Mouse (Mus musculus) T-helper 1 cell (primary cell): ENCODE data around the gene Slain2.
"Not testable (repeated sequence)": the region's sequence is repeated elsewhere in the genome, so short reads cannot be mapped to it uniquely, and the experiment has no call there.

Experiments used
- in situ Hi-C: fragments of 300-600 bp; cut with MboI, MseI; formaldehyde crosslinking; loops from one replicate; pipeline ENCODE4 v1.15.1; 2025; ENCODE audit warnings: high pct_unique_total_duplicates

The Slain2 gene

DNA sequence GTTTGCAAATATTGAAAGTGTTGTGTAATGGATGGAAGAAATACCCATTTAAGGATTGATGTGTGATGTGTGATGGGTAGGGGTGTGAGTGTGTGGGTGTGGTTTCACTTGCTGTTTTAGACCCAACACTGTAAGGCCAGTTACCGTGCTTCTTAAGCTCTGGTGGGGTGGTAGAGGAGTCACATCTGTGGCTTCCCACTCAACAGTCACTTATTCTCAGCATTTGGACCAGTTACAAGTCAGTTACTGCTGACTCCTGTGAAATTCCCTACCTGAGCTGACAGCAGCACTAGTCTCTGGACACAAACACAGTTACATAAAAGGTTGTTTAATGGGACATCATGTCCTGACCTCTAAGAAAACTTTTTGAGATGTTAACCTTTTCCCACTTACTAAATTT, 34.0 kb downstream of the Slain2 start:
- in situ Hi-C loops = no loop called here

DNA sequence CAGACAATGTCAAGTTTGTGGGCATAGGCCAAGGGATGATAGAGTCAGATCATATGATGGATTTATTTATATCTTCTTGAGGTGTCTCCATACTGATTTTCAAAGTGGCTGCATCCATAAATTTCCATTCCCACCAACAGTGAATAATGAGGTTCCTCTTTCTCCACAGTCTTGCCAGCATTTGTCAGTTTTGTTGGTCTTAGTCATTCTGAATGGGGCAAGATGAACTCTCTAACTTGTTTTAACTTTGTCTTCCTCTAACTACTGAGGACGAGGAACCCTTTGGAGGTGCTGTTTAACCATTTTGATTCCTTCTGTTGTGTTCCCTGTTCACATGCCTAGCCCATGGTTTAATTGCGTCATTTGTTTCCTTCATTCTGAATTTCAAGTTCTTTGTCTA, 36.1 kb downstream of the Slain2 start:
- in situ Hi-C loops = no loop called here

DNA sequence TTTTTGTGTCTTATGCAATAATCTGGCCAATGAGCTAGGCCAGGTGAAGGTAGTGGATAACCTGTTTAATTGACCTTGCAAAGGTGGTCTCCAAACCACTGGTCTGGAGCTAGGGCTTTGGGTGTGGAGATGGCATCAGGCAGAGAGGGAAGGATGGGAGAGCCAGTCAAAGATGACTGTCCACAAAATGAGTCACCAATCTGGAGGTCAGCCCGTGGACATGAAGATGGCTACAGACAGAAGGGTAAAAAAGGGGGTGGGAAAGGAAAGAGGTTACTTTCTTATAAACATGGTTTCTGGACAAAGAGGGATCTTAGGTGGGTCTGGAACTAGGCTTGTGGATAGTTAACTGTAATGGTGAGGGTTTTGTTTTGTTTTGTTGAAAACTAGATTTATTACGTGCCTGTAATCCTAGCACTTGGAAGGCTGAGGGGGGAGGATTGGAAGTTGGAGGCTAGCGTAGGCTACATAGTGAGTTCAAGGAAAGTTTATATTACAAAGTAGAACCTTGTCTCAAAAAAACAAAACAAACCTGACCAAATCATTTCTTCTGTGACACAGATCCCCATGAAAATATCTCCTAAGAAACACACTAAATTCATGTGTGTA, 40.0 kb downstream of the Slain2 start:
- in situ Hi-C loops = no loop called here

DNA sequence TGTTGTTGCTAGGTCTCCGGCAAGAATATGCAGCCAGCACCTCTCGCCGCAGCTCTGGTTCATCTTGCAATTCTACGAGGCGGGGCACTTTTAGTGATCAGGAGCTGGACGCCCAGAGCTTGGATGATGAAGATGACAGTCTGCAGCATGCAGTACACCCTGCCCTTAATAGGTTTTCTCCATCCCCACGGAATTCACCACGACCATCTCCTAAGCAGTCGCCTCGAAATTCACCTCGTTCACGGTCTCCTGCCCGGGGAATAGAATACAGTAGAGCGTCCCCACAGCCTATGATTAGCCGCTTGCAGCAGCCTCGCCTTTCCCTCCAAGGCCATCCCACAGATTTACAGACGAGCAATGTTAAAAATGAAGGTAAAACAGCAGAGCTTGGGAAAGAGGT, 43.2 kb downstream of the Slain2 start:
- in situ Hi-C loops = no loop called here

DNA sequence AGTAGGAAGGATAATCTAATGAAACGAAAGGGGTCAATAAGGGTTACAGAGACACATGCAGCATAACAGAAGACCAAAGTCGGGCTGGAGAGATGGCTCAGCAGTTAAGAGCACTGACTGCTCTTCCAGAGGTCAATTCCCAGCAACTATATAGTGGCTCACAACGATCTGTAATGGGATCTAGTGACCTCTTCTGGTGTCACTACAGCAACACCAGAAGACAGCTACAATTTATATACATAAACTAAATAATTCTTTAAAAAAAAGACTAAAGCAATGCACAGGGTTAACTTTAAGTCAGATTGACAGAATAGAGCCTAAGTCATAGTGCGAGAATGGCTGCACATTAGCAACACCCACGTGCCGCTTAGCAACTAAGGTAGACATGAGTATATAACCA, 46.0 kb downstream of the Slain2 start:
- in situ Hi-C loops = no loop called here

DNA sequence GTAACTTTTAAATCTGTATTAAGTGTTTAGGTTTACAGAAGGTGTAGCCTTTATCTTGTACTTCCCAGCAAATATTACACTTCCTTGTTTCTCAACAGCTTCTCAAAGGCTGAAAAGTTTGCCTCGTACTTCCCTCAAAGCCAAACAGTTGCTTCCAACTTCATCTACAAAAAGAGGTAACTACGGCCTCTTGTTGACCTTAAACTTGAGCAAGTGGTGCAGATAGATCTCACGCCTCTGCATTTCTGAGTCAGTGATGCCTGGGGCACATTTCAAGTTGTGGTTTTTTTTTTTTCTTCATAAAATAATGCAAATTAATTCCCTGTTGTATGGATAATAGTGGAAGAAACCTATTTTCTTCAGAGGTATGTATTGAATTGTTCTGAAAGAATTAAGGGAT, 51.6 kb downstream of the Slain2 start:
- in situ Hi-C loops = no loop called here

DNA sequence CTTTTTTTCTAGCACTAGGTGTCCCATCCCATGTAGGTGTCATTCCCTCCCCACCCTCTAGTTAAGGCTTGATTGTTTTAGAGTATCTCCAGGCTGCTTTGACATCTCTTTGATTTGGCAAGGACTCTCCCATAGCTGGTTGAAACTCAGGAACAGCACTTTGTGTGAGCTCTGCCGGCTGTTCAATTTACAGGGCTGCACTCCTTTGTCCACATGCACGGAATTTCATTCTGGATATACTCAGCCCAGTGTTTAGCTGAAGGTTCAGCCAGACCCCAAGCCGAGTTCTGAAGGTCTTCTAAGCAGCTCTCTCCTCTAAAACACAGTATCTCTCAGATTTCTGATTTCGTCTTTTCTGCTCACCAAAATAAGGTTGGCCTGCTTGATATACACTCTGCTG, 58.3 kb downstream of the Slain2 start:
- in situ Hi-C loops = no loop called here

DNA sequence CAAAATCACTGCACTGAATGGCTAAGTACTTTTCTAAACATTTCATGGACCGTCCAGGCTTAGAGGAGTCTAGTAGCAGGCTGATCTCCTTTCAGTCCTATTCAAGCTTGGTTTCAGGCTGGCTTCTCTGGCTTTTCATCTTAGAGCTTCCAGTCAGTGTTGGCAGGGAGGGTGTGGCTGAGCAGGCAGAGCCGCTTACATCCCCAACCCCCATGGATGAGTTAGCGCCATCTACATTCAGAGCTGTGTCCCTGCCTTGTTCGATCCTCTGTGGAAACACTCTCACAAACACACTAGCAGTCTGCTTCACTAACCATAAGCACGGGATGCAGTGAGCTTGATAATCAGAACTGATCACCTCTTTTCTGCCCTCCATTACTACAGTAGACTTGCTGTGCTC, 58.8 kb downstream of the Slain2 start:
- in situ Hi-C loops = no loop called here

DNA sequence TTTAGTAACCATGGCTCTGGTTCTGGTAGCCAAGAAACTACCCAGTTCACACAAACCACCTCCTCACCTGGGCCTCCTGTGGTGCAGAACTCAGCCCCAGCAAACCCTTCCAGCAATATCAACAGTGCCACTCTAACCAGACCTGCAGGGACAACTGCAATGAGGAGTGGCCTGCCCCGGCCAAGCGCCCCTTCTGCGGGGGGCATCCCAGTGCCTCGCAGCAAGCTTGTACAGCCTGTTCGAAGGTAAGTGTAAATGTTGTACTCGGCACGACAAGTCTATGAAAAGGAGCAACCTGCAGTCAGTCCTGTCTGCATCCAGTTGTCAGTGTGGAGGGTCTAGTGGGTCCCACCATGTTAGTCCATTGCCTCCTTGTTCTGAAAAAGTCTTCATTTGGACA, 60.5 kb downstream of the Slain2 start, which contains the start of gene Gm10135:
Gm10135 (minus strand) TSS at position 101 of the 400 bp plus-strand sequence.
- in situ Hi-C loops = no loop called here

DNA sequence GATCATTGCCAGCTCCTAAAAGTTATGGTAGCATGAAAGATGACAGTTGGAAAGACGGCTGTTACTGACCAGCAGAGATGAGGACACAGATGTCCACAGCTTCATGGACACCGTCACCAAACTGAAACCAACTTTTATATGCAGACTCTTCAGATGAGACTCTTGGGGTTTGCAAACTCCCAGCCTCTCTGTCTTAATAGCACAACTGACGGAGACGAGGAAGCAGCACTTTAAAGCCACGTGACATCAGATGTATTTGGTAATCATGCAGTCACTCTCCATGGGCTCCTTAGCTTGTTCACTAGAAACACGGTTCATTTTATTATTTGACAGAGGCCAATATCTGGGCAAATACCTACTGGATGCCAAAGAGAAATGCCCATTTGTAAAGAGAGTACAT, 61.9 kb downstream of the Slain2 start:
- in situ Hi-C loops = no loop called here

DNA sequence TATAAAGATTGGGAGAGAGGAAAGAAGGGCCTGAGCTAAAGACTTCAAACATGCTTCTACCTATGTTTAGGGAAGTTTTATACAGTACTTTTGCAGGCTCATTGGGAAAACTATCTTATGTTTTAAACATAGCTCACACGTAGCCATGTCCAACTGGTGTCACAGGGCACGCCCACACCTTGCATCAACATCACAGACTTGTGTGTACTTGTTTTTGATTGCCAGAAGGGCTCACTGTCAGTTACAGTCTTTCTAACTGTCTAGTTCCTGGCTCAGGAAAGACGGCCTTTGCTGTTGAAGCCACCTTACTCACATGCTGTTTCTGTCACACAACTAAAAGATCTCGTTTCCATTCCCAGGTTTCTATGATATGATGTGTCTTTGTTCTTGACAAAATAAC, 62.4 kb downstream of the Slain2 start:
- in situ Hi-C loops = no loop called here

DNA sequence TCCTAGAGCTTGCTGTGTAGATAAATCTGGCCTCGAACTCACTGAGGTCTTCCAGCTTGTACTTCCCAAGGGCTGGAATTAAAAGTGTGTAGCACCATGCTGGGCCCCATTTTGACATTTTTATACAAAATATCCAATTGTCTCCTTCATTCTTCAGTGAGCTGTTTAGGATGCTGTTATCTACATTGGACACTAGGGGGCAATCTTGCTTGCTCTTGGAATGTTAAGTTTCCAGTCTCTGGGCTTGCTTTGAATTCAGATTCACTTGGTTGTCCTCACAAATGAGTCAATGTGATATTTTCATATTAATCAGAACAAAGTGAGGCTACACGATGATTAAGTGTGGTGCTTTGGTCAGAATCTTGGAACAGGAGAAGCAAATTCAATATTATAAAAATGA, 70.0 kb downstream of the Slain2 start:
- in situ Hi-C loops = loop anchor here (10.0 kb wide), 1 partner anchor 401 kb away; no protein-coding TSS in a partner anchor

DNA sequence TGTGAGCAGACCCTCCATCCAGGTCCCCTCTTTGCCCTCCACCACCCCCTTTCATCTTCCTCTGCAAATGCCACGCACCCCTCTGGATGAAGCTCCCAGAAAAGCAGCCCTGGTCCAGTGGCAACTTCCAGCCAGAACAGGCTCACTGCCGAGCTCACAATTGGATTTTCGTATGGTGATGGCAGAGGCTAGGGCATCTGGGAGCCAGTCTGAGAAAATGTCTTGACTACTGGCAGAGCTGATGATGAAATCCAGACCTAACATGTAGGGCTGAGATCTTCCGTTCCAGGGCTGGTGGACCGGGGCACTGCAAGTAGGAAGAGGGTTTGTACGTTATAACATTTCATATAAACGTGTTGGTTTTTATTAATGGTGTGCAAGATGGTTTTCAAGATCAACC, 73.7 kb downstream of the Slain2 start:
- in situ Hi-C loops = loop anchor here (10.0 kb wide), 1 partner anchor 397 kb away; no protein-coding TSS in a partner anchor

DNA sequence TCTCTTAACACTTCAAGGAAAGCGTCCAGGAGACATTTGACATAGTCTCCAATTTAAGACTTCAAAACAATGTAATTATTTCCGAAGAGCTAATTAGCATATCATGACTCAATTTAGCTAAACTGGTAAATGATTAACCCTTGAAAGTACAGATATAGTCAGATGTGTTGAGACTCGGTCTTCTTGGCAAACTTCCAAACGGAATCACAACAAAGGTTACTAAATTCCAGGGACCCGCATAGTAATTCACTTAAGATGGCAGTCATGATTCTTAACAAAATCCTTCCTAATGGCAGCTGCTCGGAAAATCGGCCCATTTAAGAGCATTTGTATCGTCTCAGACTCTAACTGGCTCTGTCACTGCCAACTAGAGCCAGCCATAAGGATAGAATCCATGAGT, 75.7 kb downstream of the Slain2 start:
- in situ Hi-C loops = loop anchor here (10.0 kb wide), 1 partner anchor 395 kb away; no protein-coding TSS in a partner anchor

DNA sequence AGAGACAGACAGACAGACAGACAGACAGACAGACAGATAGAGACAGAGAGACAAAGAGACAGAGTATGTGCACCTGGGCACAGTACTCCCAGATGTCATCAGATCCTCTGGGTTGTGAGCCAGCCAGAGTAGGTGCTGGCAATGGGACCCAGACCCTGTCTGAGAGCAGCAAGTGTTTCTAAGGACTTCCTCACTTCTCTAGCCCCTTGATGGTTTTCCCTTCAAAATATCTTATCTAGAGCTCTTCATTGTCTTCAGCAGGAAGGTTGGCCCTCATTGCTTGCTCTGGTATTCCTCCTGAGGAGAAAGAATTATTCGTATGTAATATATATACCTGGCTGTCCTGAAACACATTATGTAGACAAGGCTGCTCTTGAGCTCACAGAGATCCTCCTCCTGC, 78.4 kb downstream of the Slain2 start:
- in situ Hi-C loops = no loop called here

DNA sequence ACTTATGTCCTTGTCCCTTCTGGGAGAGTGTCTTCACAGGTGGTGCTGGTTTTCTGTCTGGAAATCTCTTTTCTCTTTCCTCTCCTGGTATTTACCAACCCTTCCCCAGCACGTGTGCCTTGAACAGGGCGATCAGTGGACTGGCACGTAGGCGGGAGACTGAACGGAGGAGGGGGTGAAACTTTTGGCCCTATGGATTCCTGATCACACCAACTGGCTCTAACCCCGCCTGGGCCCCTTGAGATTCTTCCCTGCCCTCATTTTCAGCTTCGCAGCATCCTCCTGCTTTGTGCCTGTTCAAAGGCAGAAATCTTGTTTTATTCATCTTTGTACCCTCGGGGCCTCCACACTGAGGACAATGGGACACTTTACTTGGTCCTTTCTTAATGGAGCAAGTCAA, 80.3 kb downstream of the Slain2 start:
- in situ Hi-C loops = no loop called here

DNA sequence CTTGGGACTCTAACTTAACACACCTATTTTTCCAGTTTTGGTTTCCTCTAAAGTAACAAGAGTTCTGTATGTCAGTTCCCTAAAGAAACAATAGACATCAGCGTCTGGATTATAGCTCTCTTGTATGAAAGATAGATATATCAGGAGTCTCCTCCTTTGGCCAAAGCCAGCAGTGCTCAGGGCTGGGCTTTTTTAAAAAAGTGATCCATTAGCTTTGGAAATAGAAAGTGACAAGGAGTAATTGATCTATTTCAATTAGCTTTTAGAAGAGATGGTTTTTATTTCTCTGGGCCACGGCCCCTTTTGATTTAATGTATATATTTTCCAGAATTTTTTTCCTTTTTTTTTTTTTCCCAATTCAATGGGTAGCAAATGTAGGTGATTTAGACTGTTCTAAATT, 80.8 kb downstream of the Slain2 start:
- in situ Hi-C loops = no loop called here

DNA sequence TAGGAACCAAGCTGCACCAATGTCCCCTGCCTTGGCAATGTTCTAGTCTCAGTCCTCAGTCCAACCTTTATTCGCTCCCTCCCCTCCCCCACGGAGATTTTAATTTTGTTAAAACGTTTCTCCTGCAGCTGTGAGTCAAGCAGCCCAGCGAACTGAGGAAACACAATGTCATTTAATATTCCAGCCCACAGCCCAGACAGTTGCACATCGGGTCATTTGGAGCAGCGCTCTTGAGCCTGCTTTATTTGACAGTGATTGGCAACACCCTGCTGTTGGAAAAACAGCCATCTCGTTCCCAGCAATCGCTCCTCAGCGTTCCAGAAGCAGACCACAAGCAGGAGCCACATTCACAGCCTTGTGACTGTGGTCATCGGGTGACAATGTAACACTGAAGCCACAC, 81.3 kb downstream of the Slain2 start:
- in situ Hi-C loops = no loop called here

DNA sequence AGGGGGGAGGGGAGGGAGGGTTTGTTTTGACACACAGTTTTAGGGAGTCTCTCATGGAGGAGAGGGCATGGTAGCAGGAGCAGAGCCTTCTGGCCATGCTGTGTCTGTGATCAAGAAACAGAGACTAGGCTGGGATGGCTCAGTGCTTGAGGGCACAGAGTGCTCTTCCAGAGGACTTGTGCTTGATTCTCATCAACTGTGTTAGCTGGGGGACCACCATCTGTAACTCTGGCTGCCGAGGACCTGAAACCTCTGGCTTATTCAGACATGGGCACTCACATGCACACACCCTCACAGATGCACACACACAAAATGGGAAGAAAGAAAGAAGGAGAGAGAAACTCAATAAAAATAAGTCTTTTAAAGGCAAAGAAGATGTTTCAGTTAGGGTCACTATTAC, 84.4 kb downstream of the Slain2 start:
- in situ Hi-C loops = not testable (repeated sequence)

DNA sequence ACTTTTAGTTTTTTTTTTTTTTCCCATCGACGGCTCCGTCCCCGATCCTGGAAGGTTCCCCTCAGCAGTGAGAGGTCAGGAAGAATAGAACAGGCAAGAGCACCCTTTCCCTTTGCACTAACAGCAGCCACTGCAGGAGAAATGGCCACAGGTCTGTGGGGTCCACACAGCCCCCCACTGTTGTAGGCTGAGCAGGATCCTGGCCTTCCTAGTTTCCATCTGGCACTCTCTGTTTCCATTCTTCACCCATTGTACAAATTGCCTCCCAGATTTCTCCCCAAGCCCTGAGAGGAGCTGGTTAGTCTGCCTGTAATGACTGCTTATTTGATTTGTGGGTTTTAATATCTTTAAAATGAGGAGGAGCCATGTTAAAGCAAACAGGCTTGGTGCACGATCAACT, 89.9 kb downstream of the Slain2 start:
- in situ Hi-C loops = loop anchor here (5.0 kb wide), 1 partner anchor 412 kb away; no protein-coding TSS in a partner anchor

DNA sequence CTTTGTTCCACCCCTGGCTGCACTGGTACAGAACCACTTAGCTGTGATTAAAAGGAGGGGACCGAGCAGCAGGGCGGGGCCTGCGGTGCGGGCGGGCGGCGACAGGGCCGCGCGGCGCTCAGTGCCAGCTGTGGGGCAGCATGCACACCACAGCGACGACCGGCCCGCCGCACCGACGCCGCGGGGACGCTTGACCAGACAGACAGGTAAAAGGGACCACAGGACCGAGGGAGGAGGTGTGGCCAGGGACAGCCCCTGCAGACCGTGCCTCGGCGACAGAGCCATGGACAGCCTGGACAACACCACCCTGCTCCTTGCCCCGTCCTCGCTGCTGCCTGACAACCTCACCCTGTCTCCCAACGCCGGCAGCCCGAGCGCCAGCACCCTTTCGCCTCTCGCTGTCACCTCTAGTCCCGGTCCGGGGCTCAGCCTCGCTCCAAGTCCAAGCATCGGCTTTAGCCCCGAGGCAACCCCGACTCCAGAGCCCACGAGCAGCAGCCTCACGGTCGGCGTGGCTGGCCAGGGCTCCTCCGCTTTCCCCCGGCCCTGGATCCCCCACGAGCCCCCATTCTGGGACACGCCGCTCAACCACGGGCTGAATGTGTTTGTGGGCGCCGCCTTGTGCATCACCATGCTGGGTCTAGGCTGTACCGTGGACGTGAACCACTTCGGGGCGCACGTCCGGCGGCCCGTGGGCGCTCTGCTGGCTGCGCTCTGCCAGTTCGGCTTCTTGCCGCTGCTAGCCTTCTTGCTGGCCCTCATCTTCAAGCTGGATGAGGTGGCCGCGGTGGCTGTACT, 92.9 kb downstream of the Slain2 start, which contains the start of gene Slc10a4:
Slc10a4 (plus strand) TSS at position 100 of the 798 bp plus-strand sequence.
- in situ Hi-C loops = no loop called here

DNA sequence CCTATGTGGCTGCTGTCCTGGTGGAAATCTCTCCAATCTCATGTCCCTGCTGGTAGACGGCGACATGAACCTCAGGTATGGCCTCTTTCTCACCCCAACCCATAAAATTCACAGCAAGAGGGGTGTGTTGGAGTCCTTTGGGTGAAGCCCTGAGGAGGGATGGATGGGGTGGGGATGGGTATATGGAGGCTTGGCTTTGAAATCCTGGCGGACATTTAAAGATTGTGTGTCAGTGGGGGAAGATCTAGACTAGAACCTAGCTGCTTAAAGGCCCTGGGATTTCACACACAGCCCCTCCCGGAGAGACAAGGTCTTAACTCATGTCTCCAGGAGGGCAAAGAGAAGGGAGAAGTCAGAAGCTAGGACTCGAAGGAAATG, 93.5 kb downstream of the Slain2 start:
- in situ Hi-C loops = no loop called here

DNA sequence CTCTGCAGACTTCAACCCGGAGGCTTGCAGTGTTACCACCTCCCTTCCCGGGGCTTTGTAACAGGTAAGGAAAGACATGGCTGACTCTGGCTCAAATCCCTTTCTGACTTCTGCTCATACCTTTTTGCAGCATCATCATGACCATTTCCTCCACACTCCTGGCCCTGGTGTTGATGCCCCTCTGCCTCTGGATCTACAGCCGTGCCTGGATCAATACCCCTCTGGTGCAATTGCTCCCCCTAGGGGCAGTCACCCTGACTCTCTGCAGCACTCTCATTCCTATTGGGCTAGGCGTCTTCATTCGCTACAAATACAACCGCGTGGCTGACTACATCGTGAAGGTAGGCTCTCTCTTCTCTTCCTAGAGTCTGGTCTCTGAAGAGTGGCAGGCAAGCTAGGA, 94.1 kb downstream of the Slain2 start:
- in situ Hi-C loops = not testable (repeated sequence)
